Mouse (Mus musculus) hindbrain, embryonic 15.5 days (tissue): ENCODE data around the gene Vsx2. TPM values are rescaled to one million over a fixed set of nuclear protein-coding genes. Genes with fewer than 3 reads are reported as not detected.
"Not testable (repeated sequence)": the region's sequence is repeated elsewhere in the genome, so short reads cannot be mapped to it uniquely, and the experiment has no call there.

Experiments used
- ATAC-seq: fragments of 200-750 bp; cut with Nextera tagmentation; 2 replicates; pipeline ENCODE4 v1.8.0; 2017; ENCODE audit warnings: low read depth, moderate number of reproducible peaks, moderate TSS enrichment; ENCODE audit not compliant: low FRiP score
- H3K27ac ChIP-seq: fragments of 300-500 bp; sonication (generic); replicated peaks from 2 replicates; pipeline ENCODE4 v1.5.1; 2015; ENCODE audit warnings: mild to moderate bottlenecking, inconsistent platforms
- H3K27me3 ChIP-seq: fragments of 300-500 bp; sonication (generic); 2 replicates; pipeline ENCODE4 v1.6.1; 2015; ENCODE audit warnings: control low read depth, inconsistent platforms
- H3K36me3 ChIP-seq: fragments of 300-500 bp; sonication (generic); 2 replicates; pipeline ENCODE4 v1.6.1; 2015; ENCODE audit warnings: control low read depth, inconsistent platforms
- H3K4me1 ChIP-seq: fragments of 300-500 bp; sonication (generic); replicated peaks from 2 replicates; pipeline ENCODE4 v1.6.1; 2015; ENCODE audit warnings: control low read depth, inconsistent platforms
- H3K4me2 ChIP-seq: fragments of 300-500 bp; sonication (generic); 2 replicates; pipeline ENCODE4 v1.6.1; 2015; ENCODE audit warnings: moderate library complexity, mild to moderate bottlenecking, inconsistent platforms
- H3K4me3 ChIP-seq: fragments of 300-500 bp; sonication (generic); 2 replicates; pipeline ENCODE4 v1.5.1; 2015; ENCODE audit warnings: mild to moderate bottlenecking, inconsistent platforms
- H3K9ac ChIP-seq: fragments of 300-500 bp; sonication (generic); 2 replicates; pipeline ENCODE4 v1.6.1; 2015; ENCODE audit warnings: inconsistent platforms
- H3K9me3 ChIP-seq: fragments of 300-500 bp; sonication (generic); 2 replicates; pipeline ENCODE4 v1.6.1; 2016; ENCODE audit warnings: control low read depth, inconsistent platforms
- WGBS: fragments of 180-500 bp; shearing (Covaris S2); methylation state at CpG from one replicate; pipeline ENCODE4 v1.1.7; 2015; 5-methylcytosine and 5-hydroxymethylcytosine counted together
- polyA plus RNA-seq: library from polyadenylated mRNA; unstranded; fragments of >200 nt; fragmentation: Nextera tagmentation; extraction: Ambion mirVana; gene quantifications from 2 replicates; pipeline ENCODE4 v1.2.1, GENCODE M21; 2015

The Vsx2 gene
- polyA plus RNA-seq = 3.6 TPM in 2 replicates

- Histone ChIP-seq H3K9me3 (no peaks in the 10 kb centered on the region), H3K36me3 (no peaks in the 10 kb centered on the region), H3K27me3 (peaks cover 67% of the 10 kb centered on the region), H3K4me2 (peak within 1 kb of the TSS; percentile 15), H3K27ac (no peak within 1 kb of the TSS), H3K4me1 (peaks cover 17% of the 10 kb centered on the region), H3K4me3 (peak within 1 kb of the TSS; percentile 21), H3K9ac (no peak within 1 kb of the TSS)
- WGBS = 2% methylated on average over 25 of the region's 25 CpGs
- no peak for ATAC-seq
Measured at GRCm38 (mm10) chr12:84569336-84569970, at the start of gene Vsx2. Gene Vsx2, plus strand, starts transcription at chr12:84569762.

GRCm38 (mm10) chr12:84523728-84524127 is 45.8 kb upstream of the Vsx2 start:
- Histone ChIP-seq H3K27ac (no peak overlapping the region), H3K27me3 (peaks cover 10% of the 10 kb centered on the region; the same call in 1 of the 2 replicates), H3K4me3 (no peak overlapping the region), H3K9me3 (no peaks in the 10 kb centered on the region), H3K4me2 (no peak overlapping the region), H3K36me3 (no peaks in the 10 kb centered on the region), H3K9ac (no peak overlapping the region), H3K4me1 (peaks cover 11% of the 10 kb centered on the region; the same call in 1 of the 2 replicates)
- ATAC-seq = no peak
- WGBS = 68% methylated on average over 3 of the region's 3 CpGs

- Histone ChIP-seq H3K4me3 (no peak overlapping the region), H3K36me3 (no peaks in the 10 kb centered on the region), H3K27me3 (peaks cover 15% of the 10 kb centered on the region; the same call in 1 of the 2 replicates), H3K9me3 (no peaks in the 10 kb centered on the region), H3K4me1 (peaks cover 11% of the 10 kb centered on the region; the same call in 1 of the 2 replicates), H3K9ac (no peak overlapping the region), H3K27ac (no peak overlapping the region), H3K4me2 (no peak overlapping the region)
- no peak for ATAC-seq
- WGBS = 72% methylated on average over 11 of the region's 11 CpGs
Measured at GRCm38 (mm10) chr12:84524147-84525050, 45.2 kb upstream of the Vsx2 start.

- WGBS = 91% methylated on average over 12 of the region's 12 CpGs
- H3K27ac ChIP-seq = no peak overlapping the region; the same call in 1 of the 2 replicates
- no peaks in the 10 kb centered on the region for H3K9me3 ChIP-seq
- no peak overlapping the region for H3K9ac ChIP-seq
- no peak for ATAC-seq
- H3K27me3 ChIP-seq = peaks cover 15% of the 10 kb centered on the region; the same call in 1 of the 2 replicates
- no peak overlapping the region for H3K4me2 ChIP-seq
- H3K4me3 ChIP-seq = no peak overlapping the region
- peaks cover 11% of the 10 kb centered on the region; the same call in 1 of the 2 replicates for H3K4me1 ChIP-seq
- no peaks in the 10 kb centered on the region for H3K36me3 ChIP-seq
Measured at GRCm38 (mm10) chr12:84525422-84525821, 44.1 kb upstream of the Vsx2 start.

- ATAC-seq = no peak
- H3K4me2 ChIP-seq = no peak overlapping the region
- H3K4me3 ChIP-seq = no peak overlapping the region
- no peaks in the 10 kb centered on the region for H3K36me3 ChIP-seq
- H3K9me3 ChIP-seq = no peaks in the 10 kb centered on the region
- no peak overlapping the region for H3K9ac ChIP-seq
- WGBS = 91% methylated on average over 5 of the region's 5 CpGs
- H3K27ac ChIP-seq = no peak overlapping the region
- H3K27me3 ChIP-seq = peaks cover 17% of the 10 kb centered on the region; the same call in 1 of the 2 replicates
- H3K4me1 ChIP-seq = peaks cover 24% of the 10 kb centered on the region
Measured at GRCm38 (mm10) chr12:84530426-84530825, 39.1 kb upstream of the Vsx2 start.

- H3K4me2 ChIP-seq = no peak overlapping the region
- H3K4me1 ChIP-seq = peaks cover 21% of the 10 kb centered on the region
- no peaks in the 10 kb centered on the region for H3K9me3 ChIP-seq
- H3K4me3 ChIP-seq = no peak overlapping the region
- WGBS = 26% methylated on average over 13 of the region's 13 CpGs
- H3K27me3 ChIP-seq = peaks cover 22% of the 10 kb centered on the region
- ATAC-seq = peak; percentile 86
- no peak overlapping the region for H3K9ac ChIP-seq
- peak overlapping the region; percentile 14; the same call in 1 of the 2 replicates for H3K27ac ChIP-seq
- H3K36me3 ChIP-seq = no peaks in the 10 kb centered on the region
Measured at GRCm38 (mm10) chr12:84531906-84532829, 37.4 kb upstream of the Vsx2 start.

- Histone ChIP-seq H3K4me1 (peaks cover 21% of the 10 kb centered on the region), H3K36me3 (no peaks in the 10 kb centered on the region), H3K9ac (no peak overlapping the region), H3K9me3 (no peaks in the 10 kb centered on the region), H3K4me3 (no peak overlapping the region), H3K4me2 (no peak overlapping the region), H3K27me3 (peaks cover 21% of the 10 kb centered on the region), H3K27ac (peak overlapping the region; percentile 14; the same call in 1 of the 2 replicates)
- no peak; the same call in 1 of the 2 replicates for ATAC-seq
- WGBS = 49% methylated on average over 8 of the region's 8 CpGs
Measured at GRCm38 (mm10) chr12:84532830-84533199, 36.7 kb upstream of the Vsx2 start.

GRCm38 (mm10) chr12:84533706-84534486 is 35.7 kb upstream of the Vsx2 start:
- H3K9me3 ChIP-seq = no peaks in the 10 kb centered on the region
- no peak overlapping the region for H3K4me3 ChIP-seq
- H3K27ac ChIP-seq = no peak overlapping the region
- no peak overlapping the region for H3K4me2 ChIP-seq
- WGBS = 67% methylated on average over 7 of the region's 7 CpGs
- peaks cover 17% of the 10 kb centered on the region; the same call in 1 of the 2 replicates for H3K27me3 ChIP-seq
- ATAC-seq = no peak
- no peaks in the 10 kb centered on the region for H3K36me3 ChIP-seq
- H3K4me1 ChIP-seq = peaks cover 21% of the 10 kb centered on the region
- H3K9ac ChIP-seq = no peak overlapping the region

GRCm38 (mm10) chr12:84539537-84539936 is 30.0 kb upstream of the Vsx2 start:
- H3K4me2 ChIP-seq, H3K9ac ChIP-seq, ATAC-seq, H3K27ac ChIP-seq, H3K36me3 ChIP-seq, H3K4me1 ChIP-seq, H3K4me3 ChIP-seq, H3K9me3 ChIP-seq: not testable (repeated sequence)
- WGBS = 86% methylated on average over 3 of the region's 3 CpGs
- peaks cover 12% of the 10 kb centered on the region; the same call in 1 of the 2 replicates for H3K27me3 ChIP-seq

- Histone ChIP-seq H3K4me2 (no peak overlapping the region), H3K9ac (no peak overlapping the region), H3K4me3 (no peak overlapping the region), H3K9me3 (no peaks in the 10 kb centered on the region), H3K4me1 (no peaks in the 10 kb centered on the region), H3K36me3 (no peaks in the 10 kb centered on the region), H3K27me3 (peaks cover 6% of the 10 kb centered on the region; the same call in 1 of the 2 replicates), H3K27ac (no peak overlapping the region)
- WGBS = 62% methylated on average over 11 of the region's 11 CpGs
- ATAC-seq = no peak
Measured at GRCm38 (mm10) chr12:84541391-84541958, 28.1 kb upstream of the Vsx2 start.
